Mouse (Mus musculus) kidney, postnatal 0 days (tissue): ENCODE measurements around the gene 1700025B11Rik. TPM values are rescaled to one million over a fixed set of nuclear protein-coding genes. Genes with fewer than 3 reads are reported as not detected.
"Not testable (repeated sequence)": the region's sequence is repeated elsewhere in the genome, so short reads cannot be mapped to it uniquely, and the experiment has no call there.

Source experiments
- ATAC-seq: fragments of 200-750 bp; cut with Nextera tagmentation; replicated peaks from 2 replicates; pipeline ENCODE4 v1.8.0; 2017; ENCODE audit warnings: low read depth, moderate number of reproducible peaks, moderate TSS enrichment, moderate library complexity; ENCODE audit not compliant: low FRiP score
- DNase-seq: peaks from one replicate; pipeline ENCODE4 v3.0.0-alpha.2; 2016; ENCODE audit warnings: low spot score
- H3K27ac ChIP-seq: fragments of 300-500 bp; sonication (generic); 2 replicates; pipeline ENCODE4 v1.5.1; 2014; ENCODE audit warnings: mild to moderate bottlenecking
- H3K27me3 ChIP-seq: fragments of 300-500 bp; sonication (generic); 2 replicates; pipeline ENCODE4 v1.6.1; 2014; ENCODE audit warnings: low read length, mixed read lengths; ENCODE audit not compliant: insufficient read depth
- H3K36me3 ChIP-seq: fragments of 300-500 bp; sonication (generic); 2 replicates; pipeline ENCODE4 v1.6.1; 2014; ENCODE audit warnings: low read length, mixed read lengths; ENCODE audit not compliant: insufficient read depth
- H3K4me1 ChIP-seq: fragments of 300-500 bp; sonication (generic); replicated peaks from 2 replicates; pipeline ENCODE4 v1.6.1; 2014; ENCODE audit warnings: antibody characterized with exemption, low read length, mixed read lengths; ENCODE audit not compliant: insufficient read depth
- H3K4me2 ChIP-seq: fragments of 300-500 bp; sonication (generic); 2 replicates; pipeline ENCODE4 v1.6.1; 2014; ENCODE audit warnings: mild to moderate bottlenecking, low read length, moderate library complexity, mixed read lengths
- H3K4me3 ChIP-seq: fragments of 300-500 bp; sonication (generic); replicated peaks from 2 replicates; pipeline ENCODE4 v1.5.1; 2014; ENCODE audit warnings: low read depth, low read length
- H3K9ac ChIP-seq: fragments of 300-500 bp; sonication (generic); 2 replicates; pipeline ENCODE4 v1.6.1; 2014; ENCODE audit warnings: low read depth, low read length
- H3K9me3 ChIP-seq: fragments of 300-500 bp; sonication (generic); replicated peaks from 2 replicates; pipeline ENCODE4 v1.6.1; 2016; ENCODE audit warnings: low read length, inconsistent platforms, mixed read lengths
- CTCF ChIP-seq: IDR thresholded peaks from 2 replicates; pipeline ENCODE4 v1.5.1; 2016; ENCODE audit warnings: antibody characterized with exemption, low read depth, mild to moderate bottlenecking, moderate library complexity
- WGBS: fragments of 180-500 bp; shearing (Covaris S2); extraction: QIAGEN DNeasy Blood & Tissue Kit; methylation state at CpG from one replicate; pipeline ENCODE4 v1.1.7; 2014; 5-methylcytosine and 5-hydroxymethylcytosine counted together
- polyA plus RNA-seq: library from polyadenylated mRNA; unstranded; fragments of >200 nt; fragmentation: Nextera tagmentation; extraction: Ambion mirVana; gene quantifications from 2 replicates; pipeline ENCODE4 v1.2.1, GENCODE M21; 2015

1700025B11Rik gene
- polyA plus RNA-seq, 1 experiment from 2014 or later = not detected

DNA sequence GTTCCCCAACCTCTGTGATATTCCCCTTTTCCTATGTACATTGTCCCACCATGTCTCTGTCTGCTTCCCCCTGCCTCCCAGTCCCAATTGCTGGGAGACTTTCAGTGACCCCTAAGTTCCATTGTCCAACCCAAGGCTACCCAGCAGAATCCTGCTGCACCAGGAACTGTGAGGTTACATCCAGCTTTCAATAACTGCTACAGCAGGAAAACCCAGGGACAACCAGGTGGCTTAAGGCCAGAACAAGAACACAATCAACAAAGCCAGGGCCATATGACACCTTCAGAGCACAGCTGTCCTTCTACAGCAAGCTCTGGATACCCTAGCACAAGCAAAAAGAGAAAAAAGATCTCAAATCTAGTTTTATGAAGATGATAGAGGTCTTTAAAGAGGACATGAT, 27.3 kb upstream of the 1700025B11Rik start:
- no peaks in the 10 kb centered on the region for H3K27me3 ChIP-seq
- DNase-seq (no peak), ATAC-seq (no peak)
- H3K9ac ChIP-seq = no peak overlapping the region
- no peaks in the 10 kb centered on the region for H3K4me1 ChIP-seq
- no peak overlapping the region for H3K27ac ChIP-seq
- TF ChIP-seq CTCF = no peak
- no peak overlapping the region for H3K4me3 ChIP-seq
- no peak overlapping the region for H3K4me2 ChIP-seq
- no peaks in the 10 kb centered on the region for H3K9me3 ChIP-seq
- H3K36me3 ChIP-seq = no peaks in the 10 kb centered on the region

GRCm38 (mm10) chr15:77587026-77587425, 25.3 kb upstream of the 1700025B11Rik start:
- Histone ChIP-seq H3K27me3 (no peaks in the 10 kb centered on the region), H3K9me3 (no peaks in the 10 kb centered on the region), H3K36me3 (no peaks in the 10 kb centered on the region), H3K4me2 (no peak overlapping the region), H3K4me3 (no peak overlapping the region), H3K4me1 (no peaks in the 10 kb centered on the region), H3K27ac (no peak overlapping the region), H3K9ac (no peak overlapping the region)
- TF ChIP-seq CTCF = no peak
- no peak for ATAC-seq
- DNase-seq = no peak

DNA sequence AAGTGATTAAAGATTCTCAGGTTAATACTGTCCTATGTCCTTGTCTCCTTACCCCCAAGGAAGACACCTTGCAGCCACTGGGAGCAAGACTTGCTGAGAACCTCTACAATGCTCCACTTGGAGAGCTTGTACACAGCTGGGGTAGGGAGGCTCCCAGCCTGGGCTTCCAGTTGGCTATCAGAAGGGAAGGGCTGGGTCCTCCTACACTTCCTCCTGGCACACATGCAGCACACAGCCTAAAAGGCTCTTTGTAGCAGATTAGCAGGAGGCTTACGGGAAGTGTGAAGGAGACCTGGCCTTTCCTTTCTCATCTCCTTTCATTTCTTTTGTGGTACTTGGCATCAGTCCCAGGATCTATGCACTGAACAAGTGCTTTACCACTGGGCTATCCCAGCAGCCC, 20.0 kb upstream of the 1700025B11Rik start:
- H3K36me3 ChIP-seq = no peaks in the 10 kb centered on the region
- H3K9ac ChIP-seq = no peak overlapping the region
- 36% methylated on average over 1 of the region's 1 CpGs for WGBS
- peak; percentile 51 for DNase-seq
- no peak overlapping the region for H3K27ac ChIP-seq
- H3K4me2 ChIP-seq = no peak overlapping the region
- H3K4me1 ChIP-seq = no peaks in the 10 kb centered on the region
- no peaks in the 10 kb centered on the region for H3K27me3 ChIP-seq
- TF ChIP-seq CTCF = no peak
- no peak for ATAC-seq
- H3K4me3 ChIP-seq = no peak overlapping the region
- no peaks in the 10 kb centered on the region for H3K9me3 ChIP-seq

GRCm38 (mm10) chr15:77579311-77579710, 17.6 kb upstream of the 1700025B11Rik start:
- DNase-seq = no peak
- 88% methylated on average over 4 of the region's 4 CpGs for WGBS
- H3K36me3 ChIP-seq = no peaks in the 10 kb centered on the region
- H3K4me2 ChIP-seq = no peak overlapping the region
- ATAC-seq = no peak
- no peaks in the 10 kb centered on the region for H3K27me3 ChIP-seq
- no peak for TF ChIP-seq CTCF
- no peak overlapping the region for H3K4me3 ChIP-seq
- H3K27ac ChIP-seq = no peak overlapping the region
- no peaks in the 10 kb centered on the region for H3K4me1 ChIP-seq
- H3K9me3 ChIP-seq = no peaks in the 10 kb centered on the region
- H3K9ac ChIP-seq = no peak overlapping the region

GRCm38 (mm10) chr15:77578801-77579200, 17.1 kb upstream of the 1700025B11Rik start:
- no peak for TF ChIP-seq CTCF
- Histone ChIP-seq H3K9ac (no peak overlapping the region), H3K36me3 (no peaks in the 10 kb centered on the region), H3K9me3 (no peaks in the 10 kb centered on the region), H3K27ac (no peak overlapping the region), H3K4me3 (no peak overlapping the region), H3K4me2 (no peak overlapping the region), H3K27me3 (no peaks in the 10 kb centered on the region), H3K4me1 (no peaks in the 10 kb centered on the region)
- DNase-seq (no peak), ATAC-seq (no peak)
- 90% methylated on average over 2 of the region's 2 CpGs for WGBS

DNA sequence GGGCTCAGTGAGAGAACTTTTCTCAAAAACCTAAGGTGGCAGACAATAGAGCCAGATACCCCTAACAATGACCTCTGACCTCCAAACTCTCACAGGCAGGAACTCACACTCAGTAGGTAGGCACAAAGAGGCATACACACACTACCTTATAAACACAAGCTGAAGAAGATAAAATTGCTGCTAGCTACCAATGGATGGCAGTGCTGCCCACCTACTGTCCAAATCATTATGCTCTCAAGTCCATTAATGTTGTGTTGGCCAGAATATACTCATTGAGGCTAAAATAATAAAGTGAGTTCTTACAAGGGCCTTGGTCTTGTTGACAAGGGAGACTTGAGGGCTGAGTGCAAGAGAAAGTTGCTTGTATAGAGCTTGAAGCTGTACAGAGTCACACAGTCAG, 1.5 kb upstream of the 1700025B11Rik start:
- ATAC-seq (no peak), DNase-seq (no peak)
- H3K27me3 ChIP-seq = no peaks in the 10 kb centered on the region
- peak; percentile 51 for TF ChIP-seq CTCF
- no peaks in the 10 kb centered on the region for H3K9me3 ChIP-seq
- H3K4me2 ChIP-seq = no peak overlapping the region
- H3K27ac ChIP-seq = no peak overlapping the region
- no peak overlapping the region for H3K9ac ChIP-seq
- no peaks in the 10 kb centered on the region for H3K4me1 ChIP-seq
- H3K36me3 ChIP-seq = no peaks in the 10 kb centered on the region
- H3K4me3 ChIP-seq = no peak overlapping the region

GRCm38 (mm10) chr15:77539221-77539620, 22.5 kb downstream of the 1700025B11Rik start:
- H3K36me3 ChIP-seq, H3K4me1 ChIP-seq, H3K4me2 ChIP-seq, H3K4me3 ChIP-seq, H3K9ac ChIP-seq, H3K27ac ChIP-seq, ATAC-seq, H3K9me3 ChIP-seq, DNase-seq, H3K27me3 ChIP-seq: not testable (repeated sequence)
- 39% methylated on average over 1 of the region's 1 CpGs for WGBS
